Mouse (Mus musculus) testis, adult 2 months (tissue): Measurements from ENCODE around the gene Ankrd33b. TPM values are rescaled to one million over a fixed set of nuclear protein-coding genes. Genes with fewer than 3 reads are reported as not detected.

Source experiments
- H3K27ac ChIP-seq: fragments of 200-500 bp; 2 replicates; pipeline ENCODE4 v1.5.1; 2012; ENCODE audit warnings: low read depth, low read length; ENCODE audit not compliant: control insufficient read depth, insufficient read depth
- H3K27me3 ChIP-seq: fragments of 200-500 bp; 2 replicates; pipeline ENCODE4 v1.6.1; 2012; ENCODE audit warnings: mild to moderate bottlenecking, low read length, moderate library complexity; ENCODE audit not compliant: control insufficient read depth, insufficient read depth
- H3K36me3 ChIP-seq: fragments of 200-500 bp; 2 replicates; pipeline ENCODE4 v1.6.1; 2012; ENCODE audit warnings: mild to moderate bottlenecking, low read length; ENCODE audit not compliant: control insufficient read depth, insufficient read depth
- H3K4me1 ChIP-seq: fragments of 200-500 bp; 2 replicates; pipeline ENCODE4 v1.6.1; 2012; ENCODE audit warnings: low read length; ENCODE audit not compliant: control insufficient read depth, insufficient read depth
- H3K4me3 ChIP-seq: fragments of 200-500 bp; 2 replicates; pipeline ENCODE4 v1.5.1; 2012; ENCODE audit warnings: low read depth, mild to moderate bottlenecking, low read length, moderate library complexity, mixed read lengths; ENCODE audit not compliant: control insufficient read depth
- CTCF ChIP-seq: fragments of 200-500 bp; IDR thresholded peaks from 2 replicates; pipeline ENCODE4 v1.5.1; 2012; ENCODE audit warnings: low read depth, mild to moderate bottlenecking, inconsistent platforms, low read length, moderate library complexity; ENCODE audit not compliant: control insufficient read depth, insufficient read depth, insufficient replicate concordance
- POLR2A ChIP-seq: fragments of 200-500 bp; IDR thresholded peaks from 2 replicates; pipeline ENCODE4 v1.6.1; 2012; ENCODE audit warnings: low read depth, mild to moderate bottlenecking, inconsistent platforms, low read length, moderate library complexity; ENCODE audit not compliant: control insufficient read depth
- polyA plus RNA-seq: library from polyadenylated mRNA; depleted of rRNA; stranded (reverse); fragments of >200 nt; gene quantifications from 2 replicates; pipeline ENCODE4 v1.2.3, GENCODE M21; 2012

The Ankrd33b gene
- polyA plus RNA-seq, 1 experiment = 0.58 TPM

GRCm38 (mm10) chr15:31346508-31346907 lies 21.0 kb downstream of the Ankrd33b start:
- Histone ChIP-seq H3K4me1 (peaks cover 8% of the 10 kb centered on the region), H3K36me3 (no peaks in the 10 kb centered on the region), H3K4me3 (no peak overlapping the region), H3K27me3 (no peaks in the 10 kb centered on the region), H3K27ac (no peak overlapping the region)
- no peak for TF ChIP-seq POLR2A

DNA sequence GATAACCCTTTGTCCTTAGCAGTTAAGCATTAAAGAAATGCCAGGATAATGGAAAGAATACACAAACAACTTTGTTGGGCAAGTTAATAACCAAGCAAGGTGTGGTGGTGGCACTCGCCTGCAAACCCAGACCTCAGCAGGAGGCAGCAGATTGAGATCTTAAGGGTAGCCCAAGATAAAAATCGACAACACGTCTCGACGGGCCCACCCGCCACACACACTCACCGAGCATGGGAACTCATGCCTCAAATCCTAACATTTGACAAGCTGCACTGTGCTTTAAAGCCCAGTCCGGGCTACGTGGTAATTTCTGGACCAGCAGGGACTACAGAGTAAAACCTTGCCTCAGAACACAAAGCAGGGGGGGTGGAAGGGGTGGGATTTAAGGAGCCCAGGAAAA lies 22.2 kb downstream of the Ankrd33b start:
- Histone ChIP-seq H3K4me3 (no peak overlapping the region), H3K27me3 (no peaks in the 10 kb centered on the region), H3K36me3 (no peaks in the 10 kb centered on the region), H3K4me1 (peaks cover 8% of the 10 kb centered on the region), H3K27ac (no peak overlapping the region)
- no peak for TF ChIP-seq CTCF
- no peak for TF ChIP-seq POLR2A

DNA sequence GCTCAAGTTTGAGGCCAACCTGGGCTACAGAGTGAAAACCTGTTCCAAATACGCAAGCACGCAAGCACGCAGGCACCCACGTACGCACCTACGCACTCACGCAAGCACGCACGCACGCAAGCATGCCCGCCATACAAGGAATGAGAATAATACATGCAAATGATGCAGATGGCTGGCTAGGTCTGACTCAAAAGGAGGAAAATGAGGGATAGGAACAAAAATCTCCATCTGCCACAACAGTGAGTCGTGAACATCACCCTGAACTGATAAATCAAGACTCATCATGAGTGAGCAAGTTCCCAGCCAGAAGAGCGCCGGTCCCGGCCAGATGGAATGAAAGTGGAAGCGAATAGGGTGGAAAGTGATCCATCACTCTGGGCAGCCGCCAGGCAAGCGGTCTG lies 22.7 kb downstream of the Ankrd33b start:
- Histone ChIP-seq H3K27me3 (no peaks in the 10 kb centered on the region), H3K27ac (no peak overlapping the region), H3K36me3 (no peaks in the 10 kb centered on the region), H3K4me1 (peaks cover 8% of the 10 kb centered on the region), H3K4me3 (peak overlapping the region; percentile 82)
- TF ChIP-seq POLR2A = peak; percentile 58; the same call in 1 of the 2 replicates
- TF ChIP-seq CTCF = no peak

DNA sequence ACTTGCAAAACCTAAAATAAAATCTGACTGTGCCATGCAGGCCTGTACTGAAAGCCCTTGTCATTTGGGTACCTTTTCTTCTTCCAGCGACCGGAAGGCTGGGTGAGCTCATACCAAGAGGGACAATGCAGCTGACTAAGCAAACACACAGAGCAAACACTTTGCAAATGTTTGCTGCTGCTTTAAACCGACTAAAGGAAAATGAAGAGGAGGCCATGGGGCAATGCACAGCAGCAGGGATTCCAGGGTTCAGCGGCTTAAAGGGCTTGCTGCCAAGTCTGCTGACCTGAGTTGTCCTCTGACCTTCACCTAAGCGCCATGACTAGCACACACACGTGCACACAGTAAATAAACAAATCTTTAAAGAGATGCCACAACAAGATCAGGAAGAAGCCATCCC lies 23.9 kb downstream of the Ankrd33b start:
- H3K27me3 ChIP-seq = no peaks in the 10 kb centered on the region
- H3K36me3 ChIP-seq = no peaks in the 10 kb centered on the region
- no peak overlapping the region for H3K4me3 ChIP-seq
- H3K4me1 ChIP-seq = peaks cover 10% of the 10 kb centered on the region
- TF ChIP-seq CTCF = no peak
- H3K27ac ChIP-seq = no peak overlapping the region

- no peaks in the 10 kb centered on the region for H3K27me3 ChIP-seq
- H3K27ac ChIP-seq = no peak overlapping the region
- TF ChIP-seq POLR2A (no peak), CTCF (no peak)
- H3K36me3 ChIP-seq = no peaks in the 10 kb centered on the region
- peaks cover 10% of the 10 kb centered on the region for H3K4me1 ChIP-seq
- H3K4me3 ChIP-seq = no peak overlapping the region
These were observed 25.0 kb downstream of the Ankrd33b start for GRCm38 (mm10) chr15:31342496-31342901.

GRCm38 (mm10) chr15:31342001-31342400 lies 25.5 kb downstream of the Ankrd33b start:
- H3K4me3 ChIP-seq = no peak overlapping the region
- H3K27me3 ChIP-seq = no peaks in the 10 kb centered on the region
- H3K27ac ChIP-seq = no peak overlapping the region
- peaks cover 10% of the 10 kb centered on the region for H3K4me1 ChIP-seq
- no peaks in the 10 kb centered on the region for H3K36me3 ChIP-seq
- TF ChIP-seq POLR2A = no peak
- no peak for TF ChIP-seq CTCF

DNA sequence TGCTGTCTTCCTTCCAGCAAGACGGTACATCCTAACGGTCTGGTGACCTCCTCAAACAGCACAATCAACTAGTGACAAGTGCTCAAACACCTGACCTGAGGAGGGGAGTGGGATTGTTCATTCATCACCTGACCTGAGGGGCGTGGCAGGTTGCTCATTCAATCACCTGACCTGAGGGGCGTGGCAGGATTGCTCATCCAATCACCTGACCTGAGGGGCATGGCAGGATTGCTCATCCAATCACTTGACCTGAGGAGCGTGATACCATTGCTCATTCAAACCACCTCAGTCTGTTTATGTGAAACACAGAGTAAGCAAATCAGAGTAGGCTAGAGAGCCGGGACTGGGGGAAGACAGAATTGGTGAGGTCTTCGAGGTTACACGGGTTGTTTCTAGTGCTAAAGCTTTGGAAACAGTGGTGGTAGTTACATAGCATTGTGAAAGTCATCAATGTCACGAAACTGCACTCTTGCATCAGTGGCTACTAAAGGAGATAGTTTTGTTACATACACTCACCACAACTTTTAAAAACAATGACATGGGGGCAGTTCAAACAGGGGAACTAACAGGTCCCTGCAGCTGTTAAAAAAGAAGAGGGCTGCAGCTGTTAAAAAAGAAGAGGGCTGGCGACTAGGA lies 28.8 kb downstream of the Ankrd33b start:
- no peak for TF ChIP-seq CTCF
- no peak for TF ChIP-seq POLR2A
- Histone ChIP-seq H3K4me3 (no peak overlapping the region), H3K36me3 (no peaks in the 10 kb centered on the region), H3K27me3 (no peaks in the 10 kb centered on the region), H3K4me1 (peaks cover 3% of the 10 kb centered on the region; the same call in 1 of the 2 replicates), H3K27ac (no peak overlapping the region)

DNA sequence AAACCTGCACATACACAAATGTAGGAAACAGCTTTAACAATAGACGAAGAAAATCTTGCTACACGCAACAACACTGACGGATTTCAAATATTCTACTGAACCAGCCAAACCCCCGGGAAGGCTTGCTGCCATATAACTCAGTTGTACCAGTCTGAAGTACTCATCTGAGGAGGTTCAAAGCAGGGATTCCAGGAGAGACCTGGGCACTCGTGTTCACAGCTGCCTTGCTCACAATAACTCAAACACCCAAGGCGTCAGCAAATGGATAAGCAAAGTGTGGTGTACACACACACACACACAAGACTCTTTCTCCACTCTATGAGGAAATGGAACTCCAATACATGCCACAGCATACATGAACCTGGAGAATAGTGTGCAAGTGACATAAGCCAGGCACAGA lies 29.5 kb downstream of the Ankrd33b start:
- TF ChIP-seq POLR2A (no peak), CTCF (no peak)
- H3K27me3 ChIP-seq = no peaks in the 10 kb centered on the region
- no peaks in the 10 kb centered on the region for H3K36me3 ChIP-seq
- no peak overlapping the region for H3K27ac ChIP-seq
- peaks cover 2% of the 10 kb centered on the region; the same call in 1 of the 2 replicates for H3K4me1 ChIP-seq
- H3K4me3 ChIP-seq = no peak overlapping the region
